In genomic region chr2:131220030-131220429, GRCm38 (mm10) we compare ENCODE assay signal across 25 mouse cellular contexts.
"Had no signal": no experiment of that assay in that cellular context is flagged by ENCODE, and none has a peak within 500 bp of the region (broad histone marks: within the 10 kb centered on the region; RNA-seq: fewer than 3 reads in every experiment).

No protein-coding gene starts in this region.

- ATAC-seq: hindbrain, postnatal 0 days; intestine, embryonic 16.5 days had no signal

- H3K27me3 ChIP-seq: heart, embryonic 13.5 days; heart, embryonic 15.5 days; hindbrain, embryonic 13.5 days; hindbrain, embryonic 15.5 days; kidney, embryonic 15.5 days; limb, embryonic 13.5 days had no signal

- H3K4me3 ChIP-seq: gastrocnemius, adult 2 months; heart, adult 2 months; heart, embryonic 13.5 days; heart, embryonic 15.5 days; hindbrain, embryonic 13.5 days; hindbrain, embryonic 15.5 days; kidney, embryonic 15.5 days; limb, embryonic 13.5 days had no signal

- H3K4me2 ChIP-seq: heart, embryonic 11.5 days; heart, embryonic 13.5 days; heart, embryonic 15.5 days; hindbrain, embryonic 13.5 days; hindbrain, embryonic 15.5 days; kidney, embryonic 15.5 days; limb, embryonic 13.5 days had no signal

- H3K9me3 ChIP-seq: heart, embryonic 13.5 days; heart, embryonic 15.5 days; hindbrain, embryonic 13.5 days; hindbrain, embryonic 15.5 days; kidney, embryonic 15.5 days; limb, embryonic 13.5 days had no signal

- H3K4me1 ChIP-seq: hindbrain, embryonic 13.5 days; hindbrain, embryonic 15.5 days; limb, embryonic 13.5 days had no signal

- H3K27ac ChIP-seq: gastrocnemius, adult 2 months; heart, adult 2 months; heart, embryonic 13.5 days; heart, embryonic 15.5 days; hindbrain, embryonic 13.5 days; hindbrain, embryonic 15.5 days; hindbrain, postnatal 0 days; kidney, embryonic 15.5 days; kidney, postnatal 0 days; limb, embryonic 13.5 days had no signal

- H3K36me3 ChIP-seq: heart, embryonic 15.5 days; hindbrain, embryonic 13.5 days; hindbrain, embryonic 15.5 days; kidney, embryonic 15.5 days; limb, embryonic 13.5 days had no signal

- DNase-seq: gastrocnemius, adult 2 months; gastrocnemius, postnatal 10 days; gastrocnemius, postnatal 25 days; heart, adult 11 months; heart, adult 2 months; heart, postnatal 14 days; heart, postnatal 36 days; kidney, adult 11 months; kidney, adult 2 months; kidney, adult 9 months; kidney, postnatal 14 days; kidney, postnatal 36 days; layer of hippocampus, adult 9-11 months; layer of hippocampus, postnatal 36 days; left cerebral cortex, postnatal 4 days had no signal

- H3K9ac ChIP-seq: heart, embryonic 13.5 days; heart, embryonic 15.5 days; hindbrain, embryonic 13.5 days; hindbrain, embryonic 15.5 days; kidney, embryonic 15.5 days; limb, embryonic 13.5 days had no signal
